Mouse (Mus musculus) yolk sac, embryonic 10.5 days (tissue): Measurements from ENCODE around the gene Tm9sf3.

ENCODE experiments used
- DNase-seq: peaks from one replicate; pipeline ENCODE4 v3.0.0-alpha.2; 2017; ENCODE audit warnings: low spot score

Tm9sf3 gene

GRCm38 (mm10) chr19:41176881-41177280 lies 86.9 kb downstream of the Tm9sf3 start:
- no peak for DNase-seq

- DNase-seq = no peak
These were observed 97.9 kb downstream of the Tm9sf3 start for GRCm38 (mm10) chr19:41165914-41166235.

- DNase-seq = no peak
These were observed 98.5 kb downstream of the Tm9sf3 start for GRCm38 (mm10) chr19:41165144-41165913.

- DNase-seq = no peak
These were observed 99.2 kb downstream of the Tm9sf3 start for GRCm38 (mm10) chr19:41164447-41165095.
